Mouse (Mus musculus) B cell, adult 67 days (primary cell): Measurements from ENCODE around the gene Ogdh. TPM values are rescaled to one million over a fixed set of nuclear protein-coding genes. Genes with fewer than 3 reads are reported as not detected.

ENCODE experiments used
- total RNA-seq, 2 experiments: library from RNA; stranded (reverse); gene quantifications; 4 replicates each; pipeline ENCODE4 v1.2.4; 2023

Gene Ogdh
- total RNA-seq = 100 to 1,000 TPM; 203 to 204 TPM

DNA sequence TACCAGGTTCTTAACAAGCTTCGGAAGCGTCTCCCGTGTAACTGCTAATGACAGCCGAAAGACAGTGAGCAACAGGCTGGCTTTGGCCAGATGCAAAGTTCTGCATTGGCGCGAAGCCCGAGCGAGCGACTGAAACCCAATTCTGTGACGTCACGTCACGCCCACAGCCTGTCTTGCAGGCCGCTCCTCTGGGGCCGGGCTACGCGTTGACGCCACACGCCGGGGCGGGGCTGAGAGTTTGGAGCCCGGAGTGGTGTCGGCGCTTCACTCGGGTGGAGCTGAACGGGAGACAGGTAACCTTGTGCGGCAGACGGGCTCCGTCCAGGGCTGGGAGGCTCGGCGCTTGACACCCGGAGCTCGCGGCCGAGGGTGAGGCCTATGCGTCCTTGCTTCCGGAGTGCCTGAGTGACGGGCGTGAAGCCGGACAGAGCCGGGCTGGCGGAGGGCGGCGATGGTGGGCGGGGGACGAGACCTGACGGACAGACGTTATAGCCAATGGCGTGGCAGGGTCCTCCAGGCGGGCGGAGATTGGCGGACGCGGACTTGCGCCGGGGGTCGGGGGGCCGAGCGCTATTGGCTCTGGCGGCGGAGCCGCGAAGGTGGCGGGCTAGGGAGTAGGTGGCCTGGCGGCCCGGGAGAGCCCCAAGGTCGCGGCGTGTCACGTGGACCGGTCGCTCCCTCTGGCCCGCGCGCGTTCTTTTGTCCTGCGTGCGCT, at the start of gene Ogdh:
Gene Ogdh, plus strand, starts transcription at position 233 of the 715 bp plus-strand sequence.

GRCm38 (mm10) chr11:6267320-6268254, 23.8 kb upstream of the Ogdh start, which contains the start of gene Ddx56:
Ddx56 (minus strand) TSS chr11:6267772.

GRCm38 (mm10) chr11:6274387-6275093, 16.9 kb upstream of the Ogdh start, which contains the start of gene Tmed4:
Tmed4 (minus strand) TSS chr11:6274870.

DNA sequence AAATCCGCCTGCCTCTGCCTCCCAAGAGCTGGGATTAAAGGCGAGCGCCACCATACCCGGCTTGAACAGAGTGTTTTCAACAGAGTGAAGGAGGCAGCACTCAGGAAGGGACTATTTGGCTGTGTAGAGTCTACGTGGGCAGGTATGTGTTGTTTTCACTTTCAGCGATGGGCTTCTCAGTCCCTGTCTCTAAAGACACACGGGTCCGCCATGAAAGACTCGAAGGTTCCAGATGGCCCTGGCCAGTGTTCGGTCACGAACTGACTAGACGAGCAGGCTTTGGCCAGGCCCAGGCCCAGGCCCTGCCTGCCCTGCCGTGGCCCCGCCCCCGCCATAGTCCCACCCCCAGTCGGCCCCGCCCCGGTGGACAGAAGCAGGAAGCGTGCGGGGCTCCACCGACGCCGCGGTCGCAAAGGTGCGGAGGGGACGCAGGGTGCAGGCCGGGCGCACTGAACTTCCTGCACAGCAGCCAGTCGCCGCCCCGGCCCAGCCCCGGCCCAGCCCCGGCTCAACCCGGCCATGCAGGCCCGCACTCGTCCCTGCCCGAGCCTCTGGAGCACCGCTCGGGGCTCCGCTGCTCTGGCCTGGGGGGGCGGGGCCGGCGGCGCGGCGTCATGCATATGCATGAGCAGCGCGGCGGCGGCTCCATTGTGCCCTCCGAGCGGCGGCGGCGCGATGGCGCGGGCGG, 97.4 kb downstream of the Ogdh start, which contains the start of gene Zmiz2:
Gene Zmiz2, plus strand, starts transcription at position 349 of the 688 bp plus-strand sequence.

Other genes starting within 250 kb of the Ogdh start
- 1 to 10 TPM in 1 of 2 experiments, under 1 TPM in 1; 0.36 to 1.5 TPM for gene Camk2b, start 225.3 kb upstream of the Ogdh start, total RNA-seq
- under 1 TPM; 0.44 to 0.56 TPM for gene A730071L15Rik, start 91.6 kb upstream of the Ogdh start, total RNA-seq
- 10 to 100 TPM; 60.0 to 64.6 TPM for gene Nudcd3, start 91.2 kb upstream of the Ogdh start, total RNA-seq
- gene Npc1l1, start 61.5 kb upstream of the Ogdh start, total RNA-seq = under 1 TPM in 1 of 2 experiments, not detected in 1; 0.12 TPM
- gene Ddx56, start 23.9 kb upstream of the Ogdh start, total RNA-seq = 10 to 100 TPM; 75.0 to 81.6 TPM
- 10 to 100 TPM; 40.7 to 47.9 TPM for gene Tmed4, start 16.8 kb upstream of the Ogdh start, total RNA-seq
- 100 to 1,000 TPM; 166 to 195 TPM for gene Zmiz2, start 97.4 kb downstream of the Ogdh start, total RNA-seq
- 1,000 to 10,000 TPM; 1,054 to 1,069 TPM for gene Ppia, start 123.8 kb downstream of the Ogdh start, total RNA-seq
- 10 to 100 TPM; 65.0 to 66.6 TPM for gene H2afv, start 152.8 kb downstream of the Ogdh start, total RNA-seq
- gene Purb, start 184.3 kb downstream of the Ogdh start, total RNA-seq = 10 to 100 TPM; 82.2 to 85.5 TPM
- 100 to 1,000 TPM; 309 to 327 TPM for gene Myo1g, start 229.3 kb downstream of the Ogdh start, total RNA-seq